Mouse (Mus musculus): Measurements from ENCODE around the gene Myrfl. TPM values are rescaled to one million over a fixed set of nuclear protein-coding genes. Genes with fewer than 3 reads are reported as not detected.

Gene Myrfl
- polyA plus RNA-seq, 1 experiment: 0.12 TPM

- Histone ChIP-seq H3K4me1 (replicated peaks; ENCODE audit: control insufficient read depth, insufficient read depth, low read length) (no peaks in the 10 kb centered on the region), H3K27ac (ENCODE audit: control insufficient read depth, insufficient read depth, low read length) (no peak overlapping the region), H3K4me3 (ENCODE audit: control insufficient read depth, insufficient read depth, low read length) (no peak overlapping the region), H3K36me3 (ENCODE audit: control insufficient read depth, insufficient read depth, low read length) (no peaks in the 10 kb centered on the region), H3K27me3 (ENCODE audit: control insufficient read depth, insufficient read depth, low read length) (no peaks in the 10 kb centered on the region)
- no peak for TF ChIP-seq POLR2A (IDR thresholded peaks at IDR 0.05; ENCODE audit: control insufficient read depth, extremely low read depth, insufficient read depth, low read length, poor library complexity)
- TF ChIP-seq CTCF (IDR thresholded peaks at IDR 0.05; ENCODE audit: borderline replicate concordance, control insufficient read depth, extremely low read depth, insufficient read depth, low read length, poor library complexity): no peak
- DNase-seq: no peak
- 93% methylated on average over 14 of the region's 14 CpGs for WGBS
Observed at GRCm38 (mm10) chr10:116776846-116777245, 119.9 kb downstream of the Myrfl start.

DNA sequence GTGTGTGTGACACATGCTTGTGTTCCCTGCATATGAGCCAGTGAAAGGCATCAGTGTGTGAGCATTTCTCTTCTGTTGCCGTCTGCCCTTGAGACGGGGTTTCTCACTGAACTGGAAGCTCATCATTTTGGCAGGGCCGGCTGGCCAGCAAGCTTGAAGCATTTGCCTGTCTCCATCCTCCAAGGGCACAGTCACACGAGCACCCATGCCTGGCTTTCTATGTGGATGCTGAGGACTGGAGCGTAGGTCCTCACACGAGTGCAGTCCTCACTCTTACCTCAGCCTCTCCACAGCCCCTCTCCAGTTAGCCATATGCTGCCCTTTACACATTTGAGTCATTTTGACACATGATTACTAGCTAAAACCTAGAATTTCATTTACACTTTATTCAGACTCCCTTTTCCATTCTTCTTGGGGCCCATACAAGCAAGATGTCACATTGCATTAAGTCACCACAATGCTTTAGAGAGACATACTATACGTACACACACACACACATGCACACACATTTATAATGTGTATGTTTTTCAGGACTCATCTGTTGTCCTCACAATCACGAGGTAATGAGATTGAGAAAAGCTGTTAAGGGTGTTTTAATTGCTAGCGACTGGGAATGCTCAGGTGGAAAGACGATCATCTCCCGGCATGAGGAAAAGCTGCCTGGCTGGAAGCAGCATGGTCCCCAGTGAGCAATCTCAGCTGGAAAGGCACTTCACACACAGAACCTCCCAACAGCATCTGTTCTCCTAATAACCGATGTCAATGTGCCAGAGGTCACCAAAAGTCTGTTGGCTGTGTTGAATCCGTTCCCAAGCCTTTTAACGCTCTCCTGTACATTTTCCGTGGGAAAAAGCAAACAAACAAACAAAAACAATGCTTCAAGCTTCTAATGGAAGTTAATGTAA is 122.6 kb downstream of the Myrfl start:
- Histone ChIP-seq H3K36me3 (ENCODE audit: control insufficient read depth, insufficient read depth, low read length) (no peaks in the 10 kb centered on the region), H3K4me3 (ENCODE audit: control insufficient read depth, insufficient read depth, low read length) (no peak overlapping the region), H3K27ac (ENCODE audit: control insufficient read depth, insufficient read depth, low read length) (no peak overlapping the region), H3K27me3 (ENCODE audit: control insufficient read depth, insufficient read depth, low read length) (no peaks in the 10 kb centered on the region), H3K4me1 (replicated peaks; ENCODE audit: control insufficient read depth, insufficient read depth, low read length) (no peaks in the 10 kb centered on the region)
- DNase-seq: no peak
- no peak for TF ChIP-seq CTCF (IDR thresholded peaks at IDR 0.05; ENCODE audit: borderline replicate concordance, control insufficient read depth, extremely low read depth, insufficient read depth, low read length, poor library complexity)
- no peak for TF ChIP-seq POLR2A (IDR thresholded peaks at IDR 0.05; ENCODE audit: control insufficient read depth, extremely low read depth, insufficient read depth, low read length, poor library complexity)
- WGBS: 86% methylated on average over 15 of the region's 15 CpGs

- Histone ChIP-seq H3K4me1 (replicated peaks; ENCODE audit: control insufficient read depth, insufficient read depth, low read length) (no peaks in the 10 kb centered on the region), H3K27ac (ENCODE audit: control insufficient read depth, insufficient read depth, low read length) (no peak overlapping the region), H3K27me3 (ENCODE audit: control insufficient read depth, insufficient read depth, low read length) (no peaks in the 10 kb centered on the region), H3K36me3 (ENCODE audit: control insufficient read depth, insufficient read depth, low read length) (no peaks in the 10 kb centered on the region), H3K4me3 (ENCODE audit: control insufficient read depth, insufficient read depth, low read length) (no peak overlapping the region)
- DNase-seq: no peak
- 89% methylated on average over 21 of the region's 21 CpGs for WGBS
- TF ChIP-seq POLR2A (IDR thresholded peaks at IDR 0.05; ENCODE audit: control insufficient read depth, extremely low read depth, insufficient read depth, low read length, poor library complexity): no peak
- no peak for TF ChIP-seq CTCF (IDR thresholded peaks at IDR 0.05; ENCODE audit: borderline replicate concordance, control insufficient read depth, extremely low read depth, insufficient read depth, low read length, poor library complexity)
Observed at GRCm38 (mm10) chr10:116771215-116771935, 125.3 kb downstream of the Myrfl start.

- no peak overlapping the region for H3K4me3 ChIP-seq (ENCODE audit: control insufficient read depth, insufficient read depth, low read length)
- no peaks in the 10 kb centered on the region for H3K27me3 ChIP-seq (ENCODE audit: control insufficient read depth, insufficient read depth, low read length)
- no peaks in the 10 kb centered on the region for H3K36me3 ChIP-seq (ENCODE audit: control insufficient read depth, insufficient read depth, low read length)
- TF ChIP-seq POLR2A (IDR thresholded peaks at IDR 0.05; ENCODE audit: control insufficient read depth, extremely low read depth, insufficient read depth, low read length, poor library complexity) (no peak), CTCF (IDR thresholded peaks at IDR 0.05; ENCODE audit: borderline replicate concordance, control insufficient read depth, extremely low read depth, insufficient read depth, low read length, poor library complexity) (no peak)
- no peak overlapping the region for H3K27ac ChIP-seq (ENCODE audit: control insufficient read depth, insufficient read depth, low read length)
- WGBS: 62% methylated on average over 13 of the region's 13 CpGs
- no peaks in the 10 kb centered on the region for H3K4me1 ChIP-seq (replicated peaks; ENCODE audit: control insufficient read depth, insufficient read depth, low read length)
- no peak for DNase-seq
Observed at GRCm38 (mm10) chr10:116768642-116769041, 128.1 kb downstream of the Myrfl start.

- DNase-seq: no peak
- TF ChIP-seq POLR2A (IDR thresholded peaks at IDR 0.05; ENCODE audit: control insufficient read depth, extremely low read depth, insufficient read depth, low read length, poor library complexity) (no peak), CTCF (IDR thresholded peaks at IDR 0.05; ENCODE audit: borderline replicate concordance, control insufficient read depth, extremely low read depth, insufficient read depth, low read length, poor library complexity) (no peak)
Observed at GRCm38 (mm10) chr10:116766525-116766924, 130.2 kb downstream of the Myrfl start.

GRCm38 (mm10) chr10:116761476-116762068 is 135.1 kb downstream of the Myrfl start:
- no peaks in the 10 kb centered on the region for H3K4me1 ChIP-seq (replicated peaks; ENCODE audit: control insufficient read depth, insufficient read depth, low read length)
- DNase-seq: no peak
- H3K4me3 ChIP-seq (ENCODE audit: control insufficient read depth, insufficient read depth, low read length): no peak overlapping the region
- H3K36me3 ChIP-seq (ENCODE audit: control insufficient read depth, insufficient read depth, low read length): no peaks in the 10 kb centered on the region
- H3K27me3 ChIP-seq (ENCODE audit: control insufficient read depth, insufficient read depth, low read length): no peaks in the 10 kb centered on the region
- TF ChIP-seq CTCF (IDR thresholded peaks at IDR 0.05; ENCODE audit: borderline replicate concordance, control insufficient read depth, extremely low read depth, insufficient read depth, low read length, poor library complexity): no peak
- no peak for TF ChIP-seq POLR2A (IDR thresholded peaks at IDR 0.05; ENCODE audit: control insufficient read depth, extremely low read depth, insufficient read depth, low read length, poor library complexity)
- 78% methylated on average over 4 of the region's 4 CpGs for WGBS
- no peak overlapping the region for H3K27ac ChIP-seq (ENCODE audit: control insufficient read depth, insufficient read depth, low read length)

More at GRCm38 (mm10) chr10:116766525-116766924, 130.2 kb downstream of the Myrfl start:
- WGBS: 90% methylated on average over 6 of the region's 6 CpGs
- Histone ChIP-seq H3K27me3 (ENCODE audit: control insufficient read depth, insufficient read depth, low read length) (no peaks in the 10 kb centered on the region), H3K27ac (ENCODE audit: control insufficient read depth, insufficient read depth, low read length) (no peak overlapping the region), H3K36me3 (ENCODE audit: control insufficient read depth, insufficient read depth, low read length) (no peaks in the 10 kb centered on the region), H3K4me3 (ENCODE audit: control insufficient read depth, insufficient read depth, low read length) (no peak overlapping the region), H3K4me1 (replicated peaks; ENCODE audit: control insufficient read depth, insufficient read depth, low read length) (no peaks in the 10 kb centered on the region)
